Mouse (Mus musculus) midbrain, embryonic 16.5 days (tissue): Measurements from ENCODE around the gene Gm42791. TPM values are rescaled to one million over a fixed set of nuclear protein-coding genes. Genes with fewer than 3 reads are reported as not detected.

Experiments
- ATAC-seq: fragments of 200-750 bp; cut with Nextera tagmentation; 2 replicates; pipeline ENCODE4 v1.8.0; 2017; ENCODE audit warnings: moderate TSS enrichment
- H3K27ac ChIP-seq: fragments of 300-500 bp; sonication (generic); 2 replicates; pipeline ENCODE4 v1.5.1; 2014; ENCODE audit warnings: mild to moderate bottlenecking, low read length, mixed read lengths
- H3K27me3 ChIP-seq: fragments of 300-500 bp; sonication (generic); 2 replicates; pipeline ENCODE4 v1.6.1; 2014; ENCODE audit warnings: low read depth, low read length, mixed read lengths; ENCODE audit not compliant: control insufficient read depth, insufficient read depth
- H3K36me3 ChIP-seq: fragments of 300-500 bp; sonication (generic); 2 replicates; pipeline ENCODE4 v1.6.1; 2014; ENCODE audit warnings: mild to moderate bottlenecking, low read length, moderate library complexity, mixed read lengths; ENCODE audit not compliant: control insufficient read depth, insufficient read depth
- H3K4me1 ChIP-seq: fragments of 300-500 bp; sonication (generic); 2 replicates; pipeline ENCODE4 v1.6.1; 2014; ENCODE audit warnings: mild to moderate bottlenecking, low read length, mixed read lengths; ENCODE audit not compliant: control insufficient read depth, insufficient read depth
- H3K4me2 ChIP-seq: fragments of 300-500 bp; sonication (generic); 2 replicates; pipeline ENCODE4 v1.6.1; 2014; ENCODE audit warnings: mild to moderate bottlenecking, low read length, mixed read lengths
- H3K4me3 ChIP-seq: fragments of 300-500 bp; sonication (generic); 2 replicates; pipeline ENCODE4 v1.5.1; 2014; ENCODE audit warnings: low read depth, mild to moderate bottlenecking, low read length, moderate library complexity, mixed read lengths
- H3K9ac ChIP-seq: fragments of 300-500 bp; sonication (generic); 2 replicates; pipeline ENCODE4 v1.6.1; 2014; ENCODE audit warnings: low read depth, low read length, mixed read lengths
- H3K9me3 ChIP-seq: fragments of 300-500 bp; sonication (generic); replicated peaks from 2 replicates; pipeline ENCODE4 v1.6.1; 2014; ENCODE audit warnings: mild to moderate bottlenecking, low read length, mixed read lengths; ENCODE audit not compliant: control insufficient read depth, poor library complexity, severe bottlenecking
- WGBS: fragments of 180-500 bp; shearing (Covaris S2); extraction: QIAGEN DNeasy Blood & Tissue Kit; methylation state at CpG from one replicate; pipeline ENCODE4 v1.1.7; 2014; 5-methylcytosine and 5-hydroxymethylcytosine counted together
- polyA plus RNA-seq: library from polyadenylated mRNA; unstranded; fragments of >200 nt; fragmentation: Nextera tagmentation; extraction: Ambion mirVana; gene quantifications from 2 replicates; pipeline ENCODE4 v1.2.1, GENCODE M21; 2015

Gene Gm42791
- polyA plus RNA-seq, 1 experiment from 2014 or later = 5.7 TPM

- 66% methylated on average over 10 of the region's 10 CpGs for WGBS
- no peak for ATAC-seq
Measured at GRCm38 (mm10) chr5:148923408-148923807, 71.5 kb downstream of the Gm42791 start.

GRCm38 (mm10) chr5:148922773-148923172 is 72.2 kb downstream of the Gm42791 start:
- Histone ChIP-seq H3K4me2 (no peak overlapping the region), H3K36me3 (peaks cover 14% of the 10 kb centered on the region), H3K4me1 (peaks cover 12% of the 10 kb centered on the region), H3K9ac (no peak overlapping the region), H3K27ac (no peak overlapping the region), H3K9me3 (no peaks in the 10 kb centered on the region), H3K4me3 (no peak overlapping the region), H3K27me3 (no peaks in the 10 kb centered on the region)
- WGBS = 95% methylated on average over 5 of the region's 5 CpGs
- ATAC-seq = no peak

More at GRCm38 (mm10) chr5:148923408-148923807, 71.5 kb downstream of the Gm42791 start:
- H3K4me3 ChIP-seq = no peak overlapping the region
- peaks cover 13% of the 10 kb centered on the region for H3K4me1 ChIP-seq
- H3K27ac ChIP-seq = no peak overlapping the region
- no peak overlapping the region for H3K4me2 ChIP-seq
- H3K27me3 ChIP-seq = no peaks in the 10 kb centered on the region
- H3K36me3 ChIP-seq = peaks cover 9% of the 10 kb centered on the region
- no peak overlapping the region for H3K9ac ChIP-seq
- H3K9me3 ChIP-seq = no peaks in the 10 kb centered on the region

- no peak for ATAC-seq
- no peaks in the 10 kb centered on the region for H3K4me1 ChIP-seq
- H3K4me2 ChIP-seq = no peak overlapping the region
- H3K4me3 ChIP-seq = no peak overlapping the region
- no peak overlapping the region for H3K9ac ChIP-seq
- H3K9me3 ChIP-seq = no peaks in the 10 kb centered on the region
- H3K27ac ChIP-seq = no peak overlapping the region
- WGBS = 73% methylated on average over 5 of the region's 5 CpGs
- peaks cover 26% of the 10 kb centered on the region for H3K36me3 ChIP-seq
- H3K27me3 ChIP-seq = no peaks in the 10 kb centered on the region
Measured at GRCm38 (mm10) chr5:148918049-148918448, 76.9 kb downstream of the Gm42791 start.

GRCm38 (mm10) chr5:148916775-148917174 is 78.2 kb downstream of the Gm42791 start:
- Histone ChIP-seq H3K4me1 (no peaks in the 10 kb centered on the region), H3K4me2 (no peak overlapping the region), H3K36me3 (peaks cover 29% of the 10 kb centered on the region), H3K27ac (no peak overlapping the region), H3K4me3 (no peak overlapping the region), H3K9ac (no peak overlapping the region), H3K27me3 (no peaks in the 10 kb centered on the region), H3K9me3 (no peaks in the 10 kb centered on the region)
- 79% methylated on average over 6 of the region's 6 CpGs for WGBS
- no peak for ATAC-seq

- 72% methylated on average over 3 of the region's 3 CpGs for WGBS
- no peak overlapping the region for H3K4me2 ChIP-seq
- H3K27me3 ChIP-seq = no peaks in the 10 kb centered on the region
- peaks cover 16% of the 10 kb centered on the region for H3K36me3 ChIP-seq
- H3K27ac ChIP-seq = no peak overlapping the region
- H3K9ac ChIP-seq = no peak overlapping the region
- no peak for ATAC-seq
- H3K4me3 ChIP-seq = no peak overlapping the region
- H3K9me3 ChIP-seq = no peaks in the 10 kb centered on the region
- peaks cover 11% of the 10 kb centered on the region for H3K4me1 ChIP-seq
Measured at GRCm38 (mm10) chr5:148912262-148912661, 82.7 kb downstream of the Gm42791 start.

GRCm38 (mm10) chr5:148910066-148910465 is 84.9 kb downstream of the Gm42791 start:
- Histone ChIP-seq H3K9ac (no peak overlapping the region), H3K27me3 (no peaks in the 10 kb centered on the region), H3K9me3 (no peaks in the 10 kb centered on the region), H3K27ac (no peak overlapping the region), H3K4me1 (peaks cover 11% of the 10 kb centered on the region), H3K36me3 (peaks cover 13% of the 10 kb centered on the region), H3K4me2 (no peak overlapping the region), H3K4me3 (no peak overlapping the region)
- 89% methylated on average over 4 of the region's 4 CpGs for WGBS
- ATAC-seq = no peak

GRCm38 (mm10) chr5:148909402-148909801 is 85.5 kb downstream of the Gm42791 start:
- H3K27ac ChIP-seq = no peak overlapping the region
- peaks cover 11% of the 10 kb centered on the region for H3K4me1 ChIP-seq
- ATAC-seq = no peak
- WGBS = 20% methylated on average over 6 of the region's 6 CpGs
- H3K9me3 ChIP-seq = no peaks in the 10 kb centered on the region
- H3K36me3 ChIP-seq = peaks cover 13% of the 10 kb centered on the region
- no peaks in the 10 kb centered on the region for H3K27me3 ChIP-seq
- H3K4me2 ChIP-seq = no peak overlapping the region
- H3K4me3 ChIP-seq = no peak overlapping the region
- H3K9ac ChIP-seq = no peak overlapping the region

- WGBS = 14% methylated on average over 7 of the region's 7 CpGs
- Histone ChIP-seq H3K27ac (no peak overlapping the region), H3K27me3 (no peaks in the 10 kb centered on the region), H3K36me3 (peaks cover 17% of the 10 kb centered on the region), H3K9ac (no peak overlapping the region), H3K4me3 (no peak overlapping the region), H3K4me2 (no peak overlapping the region), H3K9me3 (no peaks in the 10 kb centered on the region), H3K4me1 (peaks cover 11% of the 10 kb centered on the region)
- peak; percentile 29; the same call in 1 of the 2 replicates for ATAC-seq
Measured at GRCm38 (mm10) chr5:148909057-148909395, 85.9 kb downstream of the Gm42791 start.

GRCm38 (mm10) chr5:148908191-148909056 is 86.5 kb downstream of the Gm42791 start:
- Histone ChIP-seq H3K36me3 (peaks cover 13% of the 10 kb centered on the region), H3K27ac (peak overlapping the region; percentile 55; the same call in 1 of the 2 replicates), H3K4me1 (peaks cover 11% of the 10 kb centered on the region), H3K9ac (no peak overlapping the region), H3K4me2 (no peak overlapping the region), H3K9me3 (no peaks in the 10 kb centered on the region), H3K4me3 (no peak overlapping the region), H3K27me3 (no peaks in the 10 kb centered on the region)
- 43% methylated on average over 17 of the region's 17 CpGs for WGBS
- ATAC-seq = peak; percentile 57
